8 mouse cellular contexts compared by ENCODE assay signal in the genomic region with DNA sequence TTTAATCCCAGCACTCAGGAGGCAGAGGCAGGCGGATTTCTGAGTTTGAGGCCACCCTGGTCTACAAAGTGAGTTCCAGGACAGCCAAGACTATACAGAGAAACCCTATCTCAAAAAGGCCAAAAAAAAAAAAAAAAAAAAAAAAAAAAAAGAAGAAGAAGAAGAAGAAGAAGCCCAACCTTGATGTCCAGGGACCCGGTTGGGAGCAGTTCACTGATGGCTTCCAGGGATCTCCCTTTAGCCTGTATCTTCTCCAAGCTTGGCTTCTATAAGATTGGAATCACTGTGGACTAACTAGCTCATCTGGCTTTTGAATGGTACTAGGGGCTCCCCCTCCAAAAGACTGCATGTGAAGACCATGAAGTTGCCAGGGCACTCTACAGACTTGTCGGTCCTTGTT. TPM values are rescaled to one million over a fixed set of nuclear protein-coding genes. Genes with fewer than 3 reads are reported as not detected.
DNase-seq lines count a peak whose midpoint lies in the region; ATAC-seq and TF ChIP-seq lines count a peak whose summit lies in the region.
"Not testable (repeated sequence)": the region's sequence is repeated elsewhere in the genome, so short reads cannot be mapped to it uniquely, and the experiment has no call there.

No protein-coding gene starts in this region.

- not testable (repeated sequence) for ATAC-seq in embryonic facial prominence, embryonic 11.5 days (replicated peaks; ENCODE audit: insufficient number of reproducible peaks, low FRiP score, low TSS enrichment, low read depth); forebrain, embryonic 15.5 days (replicated peaks); heart, embryonic 16.5 days (replicated peaks; ENCODE audit: extremely low read depth, insufficient read depth, low FRiP score); intestine, embryonic 14.5 days (replicated peaks; ENCODE audit: low FRiP score, low TSS enrichment, low read depth); midbrain, embryonic 15.5 days (replicated peaks); stomach, embryonic 16.5 days (ENCODE audit: insufficient read depth, low FRiP score)

- H3K36me3 ChIP-seq in embryonic facial prominence, embryonic 11.5 days (replicated peaks; ENCODE audit: control insufficient read depth, insufficient read depth, low read depth, low read length); forebrain, embryonic 15.5 days; heart, embryonic 16.5 days (ENCODE audit: control insufficient read depth, insufficient read depth); intestine, embryonic 14.5 days (ENCODE audit: control insufficient read depth, insufficient read depth, low read length); limb, embryonic 10.5 days; midbrain, embryonic 15.5 days (replicated peaks); stomach, embryonic 16.5 days (ENCODE audit: control insufficient read depth, insufficient read depth, low read length): not testable (repeated sequence)

- peak overlapping the region; percentile 32; the same call in 1 of the 2 replicates for H3K9ac ChIP-seq in embryonic facial prominence, embryonic 11.5 days (replicated peaks; ENCODE audit: low read length)
- peak overlapping the region; percentile 88; the same call in 1 of the 2 replicates for H3K9ac ChIP-seq in forebrain, embryonic 15.5 days (replicated peaks)
- peak overlapping the region; percentile 82 for H3K9ac ChIP-seq in heart, embryonic 16.5 days (ENCODE audit: low read length)
- H3K9ac ChIP-seq in intestine, embryonic 14.5 days (ENCODE audit: low read length); midbrain, embryonic 15.5 days: not testable (repeated sequence)
- 0 out of 2 replicates have a peak overlapping the region, but pooled peaks have one; percentile 3 for H3K9ac ChIP-seq in stomach, embryonic 16.5 days (ENCODE audit: low read length)

- not testable (repeated sequence) for H3K9me3 ChIP-seq in embryonic facial prominence, embryonic 11.5 days (replicated peaks; ENCODE audit: control insufficient read depth, low read length); forebrain, embryonic 15.5 days; heart, embryonic 16.5 days (replicated peaks; ENCODE audit: control insufficient read depth, low read length); intestine, embryonic 14.5 days (ENCODE audit: control insufficient read depth, low read length); limb, embryonic 10.5 days (replicated peaks); midbrain, embryonic 15.5 days; stomach, embryonic 16.5 days (replicated peaks; ENCODE audit: control insufficient read depth, low read length)

- peaks cover 31% of the 10 kb centered on the region for H3K27me3 ChIP-seq in embryonic facial prominence, embryonic 11.5 days (ENCODE audit: control insufficient read depth, insufficient read depth, low read length)
- H3K27me3 ChIP-seq in forebrain, embryonic 15.5 days; heart, embryonic 16.5 days (ENCODE audit: control insufficient read depth, insufficient read depth, low read length); midbrain, embryonic 15.5 days (replicated peaks): not testable (repeated sequence)
- peaks cover 26% of the 10 kb centered on the region for H3K27me3 ChIP-seq in intestine, embryonic 14.5 days (replicated peaks; ENCODE audit: control insufficient read depth, insufficient read depth, low read length)
- H3K27me3 ChIP-seq in limb, embryonic 10.5 days (ENCODE audit: low read depth, poor library complexity, severe bottlenecking), result peaks cover 79% of the 10 kb centered on the region
- H3K27me3 ChIP-seq in stomach, embryonic 16.5 days (ENCODE audit: control insufficient read depth, insufficient read depth, low read length), result peaks cover 35% of the 10 kb centered on the region

- WGBS in embryonic facial prominence, embryonic 11.5 days, result 37% methylated on average over 3 of the region's 3 CpGs
- WGBS in forebrain, embryonic 15.5 days, result 45% methylated on average over 3 of the region's 3 CpGs
- 67% methylated on average over 3 of the region's 3 CpGs for WGBS in heart, embryonic 16.5 days
- WGBS in intestine, embryonic 14.5 days, result 53% methylated on average over 3 of the region's 3 CpGs
- 53% methylated on average over 3 of the region's 3 CpGs for WGBS in limb, embryonic 10.5 days
- WGBS in lung, adult 2 months, result 41% methylated on average over 3 of the region's 3 CpGs
- WGBS in midbrain, embryonic 15.5 days, result 52% methylated on average over 3 of the region's 3 CpGs
- 59% methylated on average over 3 of the region's 3 CpGs for WGBS in stomach, embryonic 16.5 days

- H3K27ac ChIP-seq in embryonic facial prominence, embryonic 11.5 days (replicated peaks; ENCODE audit: low read depth, low read length); forebrain, embryonic 15.5 days (replicated peaks); heart, embryonic 16.5 days (ENCODE audit: low read length); intestine, embryonic 14.5 days (ENCODE audit: low read depth); limb, embryonic 10.5 days; midbrain, embryonic 15.5 days; stomach, embryonic 16.5 days (ENCODE audit: low read length): not testable (repeated sequence)

- H3K4me3 ChIP-seq in embryonic facial prominence, embryonic 11.5 days (ENCODE audit: low read depth, low read length), result peak overlapping the region; percentile 47
- peak overlapping the region; percentile 90 for H3K4me3 ChIP-seq in forebrain, embryonic 15.5 days
- peak overlapping the region; percentile 78 for H3K4me3 ChIP-seq in heart, embryonic 16.5 days (ENCODE audit: low read length)
- H3K4me3 ChIP-seq in intestine, embryonic 14.5 days (ENCODE audit: low read depth, low read length), result peak overlapping the region; percentile 55
- peak overlapping the region; percentile 72 for H3K4me3 ChIP-seq in limb, embryonic 10.5 days
- peak overlapping the region; percentile 64 for H3K4me3 ChIP-seq in lung, adult 2 months (replicated peaks; ENCODE audit: extremely low read depth, low read depth, low read length)
- H3K4me3 ChIP-seq in midbrain, embryonic 15.5 days, result peak overlapping the region; percentile 73
- peak overlapping the region; percentile 62 for H3K4me3 ChIP-seq in stomach, embryonic 16.5 days (replicated peaks; ENCODE audit: low read length)

- not testable (repeated sequence) for DNase-seq in embryonic facial prominence, embryonic 11.5 days (ENCODE audit: low spot score); intestine, embryonic 14.5 days (ENCODE audit: low spot score); limb, embryonic 10.5 days (ENCODE audit: low spot score); lung, adult 2 months

- TF ChIP-seq POLR2A in lung, adult 2 months (IDR thresholded peaks at IDR 0.05; ENCODE audit: borderline replicate concordance, extremely low read depth, low read depth, low read length), result not testable (repeated sequence)

- peak overlapping the region; percentile 79 for H3K4me2 ChIP-seq in embryonic facial prominence, embryonic 11.5 days (ENCODE audit: low read depth, low read length)
- peak overlapping the region; percentile 99 for H3K4me2 ChIP-seq in forebrain, embryonic 15.5 days (replicated peaks)
- H3K4me2 ChIP-seq in heart, embryonic 16.5 days (ENCODE audit: low read depth, low read length), result peak overlapping the region; percentile 98
- H3K4me2 ChIP-seq in intestine, embryonic 14.5 days (ENCODE audit: low read length), result peak overlapping the region; percentile 76
- peak overlapping the region; percentile 90 for H3K4me2 ChIP-seq in midbrain, embryonic 15.5 days
- peak overlapping the region; percentile 91 for H3K4me2 ChIP-seq in stomach, embryonic 16.5 days (ENCODE audit: low read depth, low read length)

- not testable (repeated sequence) for H3K4me1 ChIP-seq in embryonic facial prominence, embryonic 11.5 days (ENCODE audit: control insufficient read depth, insufficient read depth, low read length); heart, embryonic 16.5 days (ENCODE audit: control insufficient read depth, insufficient read depth, low read length); intestine, embryonic 14.5 days (replicated peaks; ENCODE audit: control insufficient read depth, insufficient read depth, low read length); lung, adult 2 months (ENCODE audit: control insufficient read depth, insufficient read depth, low read length)
- peaks cover 42% of the 10 kb centered on the region for H3K4me1 ChIP-seq in forebrain, embryonic 15.5 days
- H3K4me1 ChIP-seq in limb, embryonic 10.5 days, result peaks cover 30% of the 10 kb centered on the region
- peaks cover 35% of the 10 kb centered on the region for H3K4me1 ChIP-seq in midbrain, embryonic 15.5 days
- H3K4me1 ChIP-seq in stomach, embryonic 16.5 days (ENCODE audit: control insufficient read depth, insufficient read depth, low read length), result peaks cover 11% of the 10 kb centered on the region; the same call in 1 of the 2 replicates

- not testable (repeated sequence) for TF ChIP-seq CTCF in lung, adult 2 months (IDR thresholded peaks at IDR 0.05; ENCODE audit: insufficient read depth, low read length)

RNA-seq across cellular contexts. Expression of a gene that starts 1.8 kb away (rescaled TPM):
- 8.2 and 8.4 TPM in 2 replicates for polyA plus RNA-seq in embryonic facial prominence, embryonic 11.5 days (2014; fragmentation: Nextera tagmentation; extraction: Ambion mirVana)
- 11.5 and 12.7 TPM in 2 replicates for polyA plus RNA-seq in forebrain, embryonic 15.5 days (2015; fragmentation: Nextera tagmentation; extraction: Ambion mirVana)
- polyA plus RNA-seq in heart, embryonic 16.5 days (2015; fragmentation: Nextera tagmentation; extraction: Ambion mirVana), result 16.9 and 21.4 TPM in 2 replicates
- polyA plus RNA-seq in intestine, embryonic 14.5 days (2014; fragmentation: Nextera tagmentation; extraction: Ambion mirVana), result 38.9 and 41.1 TPM in 2 replicates
- polyA plus RNA-seq in limb, embryonic 10.5 days (2016; fragmentation: Nextera tagmentation; extraction: Ambion mirVana), result 12.1 and 14.0 TPM in 2 replicates
- 190 and 236 TPM in 2 replicates for polyA plus RNA-seq in lung, adult 2 months (2012; rRNA removed)
- 12.0 and 12.3 TPM in 2 replicates for polyA plus RNA-seq in midbrain, embryonic 15.5 days (2015; fragmentation: Nextera tagmentation; extraction: Ambion mirVana)
- polyA plus RNA-seq in stomach, embryonic 16.5 days (2015; fragmentation: Nextera tagmentation; extraction: Ambion mirVana), result 17.0 and 18.5 TPM in 2 replicates
